Mouse (Mus musculus) forebrain, embryonic 13.5 days (tissue): ENCODE data around the gene Zfpm1. TPM values are rescaled to one million over a fixed set of nuclear protein-coding genes. Genes with fewer than 3 reads are reported as not detected.

Experiments used
- ATAC-seq: fragments of 200-750 bp; cut with Nextera tagmentation; 2 replicates; pipeline ENCODE4 v1.8.0; 2017
- H3K27ac ChIP-seq: fragments of 300-500 bp; sonication (generic); 2 replicates; pipeline ENCODE4 v1.5.1; 2015; ENCODE audit warnings: inconsistent platforms, mild to moderate bottlenecking, moderate library complexity
- H3K27me3 ChIP-seq: fragments of 300-500 bp; sonication (generic); 2 replicates; pipeline ENCODE4 v1.6.1; 2015; ENCODE audit warnings: mild to moderate bottlenecking, inconsistent platforms
- H3K36me3 ChIP-seq: fragments of 300-500 bp; sonication (generic); 2 replicates; pipeline ENCODE4 v1.6.1; 2015; ENCODE audit warnings: mild to moderate bottlenecking, inconsistent platforms; ENCODE audit not compliant: poor library complexity, severe bottlenecking
- H3K4me1 ChIP-seq: fragments of 300-500 bp; sonication (generic); 2 replicates; pipeline ENCODE4 v1.6.1; 2015; ENCODE audit warnings: inconsistent platforms
- H3K4me2 ChIP-seq: fragments of 300-500 bp; sonication (generic); 2 replicates; pipeline ENCODE4 v1.6.1; 2015; ENCODE audit warnings: inconsistent platforms, mild to moderate bottlenecking, moderate library complexity
- H3K4me3 ChIP-seq: fragments of 300-500 bp; sonication (generic); 2 replicates; pipeline ENCODE4 v1.5.1; 2015; ENCODE audit warnings: mild to moderate bottlenecking, inconsistent platforms
- H3K9ac ChIP-seq: fragments of 300-500 bp; sonication (generic); 2 replicates; pipeline ENCODE4 v1.6.1; 2015; ENCODE audit warnings: mild to moderate bottlenecking, inconsistent platforms
- H3K9me3 ChIP-seq: fragments of 300-500 bp; sonication (generic); replicated peaks from 2 replicates; pipeline ENCODE4 v1.6.1; 2016; ENCODE audit warnings: inconsistent platforms
- WGBS: fragments of 180-500 bp; shearing (Covaris S2); methylation state at CpG from one replicate; pipeline ENCODE4 v1.1.7; 2015; 5-methylcytosine and 5-hydroxymethylcytosine counted together
- polyA plus RNA-seq: library from polyadenylated mRNA; unstranded; fragments of >200 nt; fragmentation: Nextera tagmentation; extraction: Ambion mirVana; gene quantifications from 2 replicates; pipeline ENCODE4 v1.2.1, GENCODE M21; 2015

The Zfpm1 gene
- polyA plus RNA-seq, 1 experiment from 2014 or later = 0.48 TPM

DNA sequence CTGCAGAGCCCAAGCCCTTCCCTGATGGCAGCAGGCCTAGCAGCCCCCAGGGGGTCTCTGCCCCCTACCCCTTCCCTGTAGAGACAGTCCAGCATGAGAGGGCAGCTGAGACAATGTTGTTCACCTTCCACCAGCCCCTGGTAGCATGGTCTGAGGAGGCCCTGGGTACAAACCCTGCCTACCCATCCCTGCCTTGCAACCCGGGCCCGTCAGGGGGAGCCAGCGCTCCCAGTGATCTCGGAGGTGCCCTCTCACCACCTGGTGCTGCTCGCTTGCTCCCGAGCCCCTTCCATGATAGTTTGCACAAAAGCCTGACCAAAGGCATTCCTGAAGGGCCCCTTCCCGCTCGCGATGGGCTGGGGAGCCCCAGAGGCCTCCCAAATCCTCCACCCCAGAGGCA, 21.2 kb upstream of the Zfpm1 start:
- no peaks in the 10 kb centered on the region for H3K9me3 ChIP-seq
- no peak overlapping the region for H3K4me2 ChIP-seq
- 0 out of 2 replicates have a peak, but pooled peaks cover 7% of the 10 kb centered on the region for H3K27me3 ChIP-seq
- H3K4me1 ChIP-seq = no peaks in the 10 kb centered on the region
- no peak overlapping the region for H3K4me3 ChIP-seq
- H3K9ac ChIP-seq = peak overlapping the region; percentile 18; the same call in 1 of the 2 replicates
- no peak overlapping the region for H3K27ac ChIP-seq
- H3K36me3 ChIP-seq = no peaks in the 10 kb centered on the region
- 47% methylated on average over 9 of the region's 9 CpGs for WGBS
- no peak for ATAC-seq

- H3K27me3 ChIP-seq = peaks cover 19% of the 10 kb centered on the region
- H3K4me2 ChIP-seq = no peak overlapping the region
- H3K36me3 ChIP-seq = no peaks in the 10 kb centered on the region
- H3K4me3 ChIP-seq = no peak overlapping the region
- H3K9me3 ChIP-seq = no peaks in the 10 kb centered on the region
- ATAC-seq = no peak
- H3K27ac ChIP-seq = no peak overlapping the region
- H3K9ac ChIP-seq = no peak overlapping the region
- 74% methylated on average over 16 of the region's 16 CpGs for WGBS
- peaks cover 7% of the 10 kb centered on the region for H3K4me1 ChIP-seq
Observed at GRCm38 (mm10) chr8:122262835-122263234, 19.1 kb upstream of the Zfpm1 start.

DNA sequence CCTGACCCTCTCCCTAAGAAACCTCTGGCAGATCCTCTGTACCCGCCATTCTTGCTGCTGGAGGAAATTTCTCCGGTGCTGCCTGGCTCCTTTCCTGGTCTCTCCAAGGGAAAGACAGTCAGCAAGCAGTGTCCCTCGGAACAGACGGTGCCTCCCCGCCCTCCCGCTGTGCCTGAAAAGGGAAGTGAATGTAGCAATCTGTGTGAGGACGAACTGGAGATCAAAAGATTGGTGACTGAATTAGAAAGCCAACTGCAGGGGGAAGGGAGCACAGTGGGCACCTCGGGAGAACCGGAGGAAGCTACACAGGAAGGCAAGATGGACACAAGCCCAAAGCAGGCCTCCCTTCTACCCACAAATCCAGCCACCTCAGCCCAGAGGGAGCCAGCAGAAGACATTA, 17.7 kb upstream of the Zfpm1 start:
- H3K9me3 ChIP-seq = no peaks in the 10 kb centered on the region
- H3K36me3 ChIP-seq = no peaks in the 10 kb centered on the region
- peaks cover 29% of the 10 kb centered on the region for H3K27me3 ChIP-seq
- ATAC-seq = no peak
- peaks cover 12% of the 10 kb centered on the region for H3K4me1 ChIP-seq
- H3K4me2 ChIP-seq = no peak overlapping the region
- H3K9ac ChIP-seq = no peak overlapping the region
- no peak overlapping the region for H3K27ac ChIP-seq
- H3K4me3 ChIP-seq = no peak overlapping the region
- 35% methylated on average over 9 of the region's 9 CpGs for WGBS

DNA sequence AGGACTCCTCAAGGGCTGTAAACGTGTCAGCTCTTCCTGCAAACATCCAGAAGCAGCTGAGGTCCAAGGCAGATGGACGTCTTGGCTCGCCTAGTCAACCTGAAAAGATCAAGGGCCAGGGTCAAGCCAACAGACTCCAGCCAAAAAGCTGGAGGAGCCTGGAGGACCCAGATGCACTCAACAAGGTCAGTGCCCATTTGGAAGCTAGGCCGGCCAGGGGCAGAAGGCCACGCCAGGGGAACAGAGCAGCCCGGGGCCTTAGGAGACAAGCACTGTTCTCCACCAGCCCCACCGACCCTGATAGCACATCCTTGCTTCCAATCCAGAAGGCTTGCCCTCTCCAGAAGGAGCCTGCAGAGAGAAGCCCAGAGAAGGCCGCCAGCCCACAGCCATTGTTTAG, 16.4 kb upstream of the Zfpm1 start:
- WGBS = 91% methylated on average over 8 of the region's 8 CpGs

GRCm38 (mm10) chr8:122266867-122267266, 15.1 kb upstream of the Zfpm1 start:
- peaks cover 16% of the 10 kb centered on the region for H3K4me1 ChIP-seq
- no peaks in the 10 kb centered on the region for H3K9me3 ChIP-seq
- no peak overlapping the region for H3K27ac ChIP-seq
- 18% methylated on average over 13 of the region's 13 CpGs for WGBS
- H3K4me3 ChIP-seq = no peak overlapping the region
- H3K27me3 ChIP-seq = peaks cover 48% of the 10 kb centered on the region
- no peak overlapping the region for H3K4me2 ChIP-seq
- H3K36me3 ChIP-seq = no peaks in the 10 kb centered on the region
- no peak overlapping the region for H3K9ac ChIP-seq
- no peak for ATAC-seq

More for the DNA sequence above, 16.4 kb upstream of the Zfpm1 start:
- Histone ChIP-seq H3K4me1 (peaks cover 16% of the 10 kb centered on the region), H3K9ac (no peak overlapping the region), H3K4me3 (no peak overlapping the region), H3K27ac (no peak overlapping the region), H3K36me3 (no peaks in the 10 kb centered on the region), H3K4me2 (no peak overlapping the region), H3K9me3 (no peaks in the 10 kb centered on the region), H3K27me3 (peaks cover 38% of the 10 kb centered on the region)
- ATAC-seq = no peak

- 0 out of 2 replicates have a peak, but pooled peaks have one; percentile 2 for ATAC-seq
- Histone ChIP-seq H3K27ac (no peak overlapping the region), H3K36me3 (no peaks in the 10 kb centered on the region), H3K9ac (peak overlapping the region; percentile 57), H3K27me3 (peaks cover 47% of the 10 kb centered on the region), H3K9me3 (no peaks in the 10 kb centered on the region), H3K4me1 (peaks cover 19% of the 10 kb centered on the region), H3K4me2 (peak overlapping the region; percentile 68), H3K4me3 (peak overlapping the region; percentile 42)
- 58% methylated on average over 24 of the region's 24 CpGs for WGBS
Observed at GRCm38 (mm10) chr8:122268861-122269260, 13.1 kb upstream of the Zfpm1 start.

DNA sequence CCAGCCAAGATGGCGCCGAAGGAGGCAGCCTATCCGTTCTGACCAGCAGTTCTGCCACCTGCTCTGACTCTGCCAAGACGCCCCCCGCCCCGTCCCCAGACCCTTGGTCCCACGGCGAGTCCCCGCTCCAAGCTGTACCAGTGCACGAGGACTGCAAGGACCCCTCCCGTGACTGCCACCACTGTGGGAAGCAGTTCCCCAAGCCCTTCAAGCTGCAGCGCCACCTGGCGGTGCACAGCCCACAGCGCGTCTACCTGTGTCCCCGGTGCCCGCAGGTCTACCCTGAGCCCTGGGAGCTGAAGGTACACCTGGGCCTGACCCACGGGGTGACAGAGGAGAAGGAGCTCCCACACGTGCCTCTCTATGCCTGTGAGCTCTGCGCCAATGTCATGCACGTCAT, 12.5 kb upstream of the Zfpm1 start:
- Histone ChIP-seq H3K36me3 (no peaks in the 10 kb centered on the region), H3K4me3 (peak overlapping the region; percentile 42), H3K4me1 (peaks cover 22% of the 10 kb centered on the region), H3K9ac (peak overlapping the region; percentile 57), H3K27ac (no peak overlapping the region), H3K9me3 (no peaks in the 10 kb centered on the region), H3K27me3 (peaks cover 47% of the 10 kb centered on the region), H3K4me2 (peak overlapping the region; percentile 68)
- ATAC-seq = peak; percentile 57
- WGBS = 5% methylated on average over 21 of the region's 21 CpGs

- peaks cover 22% of the 10 kb centered on the region for H3K4me1 ChIP-seq
- 75% methylated on average over 7 of the region's 7 CpGs for WGBS
- no peak for ATAC-seq
- H3K36me3 ChIP-seq = no peaks in the 10 kb centered on the region
- peaks cover 47% of the 10 kb centered on the region for H3K27me3 ChIP-seq
- H3K4me2 ChIP-seq = no peak overlapping the region
- no peak overlapping the region for H3K27ac ChIP-seq
- no peak overlapping the region for H3K4me3 ChIP-seq
- no peak overlapping the region for H3K9ac ChIP-seq
- H3K9me3 ChIP-seq = no peaks in the 10 kb centered on the region
Observed at GRCm38 (mm10) chr8:122270555-122270954, 11.4 kb upstream of the Zfpm1 start.

GRCm38 (mm10) chr8:122273152-122273551, 8.8 kb upstream of the Zfpm1 start:
- Histone ChIP-seq H3K4me3 (no peak overlapping the region), H3K4me1 (peaks cover 15% of the 10 kb centered on the region), H3K9ac (no peak overlapping the region), H3K27ac (no peak overlapping the region), H3K9me3 (no peaks in the 10 kb centered on the region), H3K27me3 (peaks cover 35% of the 10 kb centered on the region), H3K4me2 (no peak overlapping the region), H3K36me3 (no peaks in the 10 kb centered on the region)
- peak; percentile 54 for ATAC-seq
- WGBS = 7% methylated on average over 5 of the region's 5 CpGs

- H3K4me3 ChIP-seq = no peak overlapping the region
- WGBS = 38% methylated on average over 7 of the region's 7 CpGs
- no peak overlapping the region for H3K27ac ChIP-seq
- 0 out of 2 replicates have a peak overlapping the region, but pooled peaks have one; percentile 21 for H3K9ac ChIP-seq
- no peaks in the 10 kb centered on the region for H3K9me3 ChIP-seq
- no peak overlapping the region for H3K4me2 ChIP-seq
- H3K4me1 ChIP-seq = peaks cover 15% of the 10 kb centered on the region
- H3K27me3 ChIP-seq = peaks cover 30% of the 10 kb centered on the region
- no peaks in the 10 kb centered on the region for H3K36me3 ChIP-seq
- ATAC-seq = no peak
Observed at GRCm38 (mm10) chr8:122273826-122274225, 8.1 kb upstream of the Zfpm1 start.

- H3K27ac ChIP-seq = no peak overlapping the region
- 0 out of 2 replicates have a peak, but pooled peaks cover 6% of the 10 kb centered on the region for H3K4me1 ChIP-seq
- H3K36me3 ChIP-seq = no peaks in the 10 kb centered on the region
- H3K9ac ChIP-seq = no peak overlapping the region
- no peak overlapping the region for H3K4me2 ChIP-seq
- H3K9me3 ChIP-seq = no peaks in the 10 kb centered on the region
- peaks cover 26% of the 10 kb centered on the region for H3K27me3 ChIP-seq
- no peak for ATAC-seq
- H3K4me3 ChIP-seq = no peak overlapping the region
- WGBS = 80% methylated on average over 11 of the region's 11 CpGs
Observed at GRCm38 (mm10) chr8:122274651-122275391, 7.1 kb upstream of the Zfpm1 start.

DNA sequence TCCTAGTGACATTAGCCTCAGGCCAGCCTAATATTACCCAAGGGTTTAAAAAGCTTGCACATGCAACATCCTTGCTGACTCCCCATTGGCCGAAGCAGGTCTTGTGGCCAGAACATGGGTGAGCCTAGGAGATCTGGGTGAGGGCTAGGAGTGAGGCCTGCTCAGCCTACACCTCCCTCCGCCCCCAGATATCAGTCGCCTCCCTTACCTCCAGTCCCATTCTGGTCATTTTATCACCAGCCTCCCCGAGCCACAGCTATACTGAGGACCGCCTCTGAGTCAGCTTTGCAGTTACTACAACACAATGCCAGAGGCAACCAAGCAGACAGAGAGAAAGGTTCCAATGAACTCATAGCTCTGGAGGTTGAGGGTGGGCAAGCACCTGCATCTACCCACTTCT, 5.6 kb upstream of the Zfpm1 start:
- Histone ChIP-seq H3K36me3 (no peaks in the 10 kb centered on the region), H3K9me3 (no peaks in the 10 kb centered on the region), H3K27me3 (peaks cover 11% of the 10 kb centered on the region; the same call in 1 of the 2 replicates), H3K4me2 (no peak overlapping the region), H3K4me1 (peaks cover 15% of the 10 kb centered on the region; the same call in 1 of the 2 replicates), H3K4me3 (no peak overlapping the region), H3K9ac (no peak overlapping the region), H3K27ac (no peak overlapping the region)
- WGBS = 88% methylated on average over 5 of the region's 5 CpGs
- no peak for ATAC-seq
